Mouse (Mus musculus): ENCODE results near the gene Gm10282. TPM values are rescaled to one million over a fixed set of nuclear protein-coding genes. Genes with fewer than 3 reads are reported as not detected.

The Gm10282 gene
- polyA plus RNA-seq, 1 experiment: 0.41 TPM

- TF ChIP-seq POLR2A (IDR thresholded peaks at IDR 0.05; ENCODE audit: low read depth, low read length) (no peak), CTCF (IDR thresholded peaks at IDR 0.05; ENCODE audit: extremely low read depth, insufficient read length, insufficient replicate concordance, low read depth, low read length) (no peak)
- 64% methylated on average over 15 of the region's 15 CpGs for WGBS
- peak overlapping the region; percentile 60 for H3K27ac ChIP-seq (ENCODE audit: insufficient read depth, low read depth, low read length)
- H3K4me1 ChIP-seq (ENCODE audit: control insufficient read depth, insufficient read depth, insufficient read length, low read length): peaks cover 2% of the 10 kb centered on the region
- no peaks in the 10 kb centered on the region for H3K27me3 ChIP-seq (ENCODE audit: control insufficient read depth, insufficient read depth, low read length)
- no peaks in the 10 kb centered on the region for H3K36me3 ChIP-seq (ENCODE audit: control insufficient read depth, insufficient read depth, low read length)
- no peak overlapping the region for H3K4me3 ChIP-seq (ENCODE audit: low read depth, low read length)
Observed at GRCm38 (mm10) chr8:72268356-72268755, 36.7 kb downstream of the Gm10282 start.

- Histone ChIP-seq H3K27me3 (ENCODE audit: control insufficient read depth, insufficient read depth, low read length) (no peaks in the 10 kb centered on the region), H3K4me3 (ENCODE audit: low read depth, low read length) (no peak overlapping the region), H3K27ac (ENCODE audit: insufficient read depth, low read depth, low read length) (no peak overlapping the region), H3K4me1 (ENCODE audit: control insufficient read depth, insufficient read depth, insufficient read length, low read length) (peaks cover 2% of the 10 kb centered on the region), H3K36me3 (ENCODE audit: control insufficient read depth, insufficient read depth, low read length) (no peaks in the 10 kb centered on the region)
- WGBS: 97% methylated on average over 8 of the region's 8 CpGs
- TF ChIP-seq CTCF (IDR thresholded peaks at IDR 0.05; ENCODE audit: extremely low read depth, insufficient read length, insufficient replicate concordance, low read depth, low read length): no peak
- no peak for TF ChIP-seq POLR2A (IDR thresholded peaks at IDR 0.05; ENCODE audit: low read depth, low read length)
Observed at GRCm38 (mm10) chr8:72267106-72267505, 38.0 kb downstream of the Gm10282 start.

- H3K36me3 ChIP-seq (ENCODE audit: control insufficient read depth, insufficient read depth, low read length): no peaks in the 10 kb centered on the region
- H3K4me3 ChIP-seq (ENCODE audit: low read depth, low read length): no peak overlapping the region
- H3K27me3 ChIP-seq (ENCODE audit: control insufficient read depth, insufficient read depth, low read length): no peaks in the 10 kb centered on the region
- H3K4me1 ChIP-seq (ENCODE audit: control insufficient read depth, insufficient read depth, insufficient read length, low read length): peaks cover 2% of the 10 kb centered on the region
- no peak for TF ChIP-seq CTCF (IDR thresholded peaks at IDR 0.05; ENCODE audit: extremely low read depth, insufficient read length, insufficient replicate concordance, low read depth, low read length)
- TF ChIP-seq POLR2A (IDR thresholded peaks at IDR 0.05; ENCODE audit: low read depth, low read length): no peak
- no peak overlapping the region for H3K27ac ChIP-seq (ENCODE audit: insufficient read depth, low read depth, low read length)
Observed at GRCm38 (mm10) chr8:72266671-72267070, 38.4 kb downstream of the Gm10282 start.

GRCm38 (mm10) chr8:72265342-72265741 is 39.7 kb downstream of the Gm10282 start:
- Histone ChIP-seq H3K4me1 (ENCODE audit: control insufficient read depth, insufficient read depth, insufficient read length, low read length) (peaks cover 2% of the 10 kb centered on the region; the same call in 1 of the 2 replicates), H3K27me3 (ENCODE audit: control insufficient read depth, insufficient read depth, low read length) (no peaks in the 10 kb centered on the region), H3K27ac (ENCODE audit: insufficient read depth, low read depth, low read length) (no peak overlapping the region), H3K4me3 (ENCODE audit: low read depth, low read length) (no peak overlapping the region), H3K36me3 (ENCODE audit: control insufficient read depth, insufficient read depth, low read length) (no peaks in the 10 kb centered on the region)
- WGBS: 26% methylated on average over 6 of the region's 7 CpGs
- TF ChIP-seq CTCF (IDR thresholded peaks at IDR 0.05; ENCODE audit: extremely low read depth, insufficient read length, insufficient replicate concordance, low read depth, low read length): no peak
- no peak for TF ChIP-seq POLR2A (IDR thresholded peaks at IDR 0.05; ENCODE audit: low read depth, low read length)

- no peaks in the 10 kb centered on the region for H3K36me3 ChIP-seq (ENCODE audit: control insufficient read depth, insufficient read depth, low read length)
- 55% methylated on average over 7 of the region's 7 CpGs for WGBS
- H3K27me3 ChIP-seq (ENCODE audit: control insufficient read depth, insufficient read depth, low read length): no peaks in the 10 kb centered on the region
- peaks cover 2% of the 10 kb centered on the region; the same call in 1 of the 2 replicates for H3K4me1 ChIP-seq (ENCODE audit: control insufficient read depth, insufficient read depth, insufficient read length, low read length)
- no peak for TF ChIP-seq CTCF (IDR thresholded peaks at IDR 0.05; ENCODE audit: extremely low read depth, insufficient read length, insufficient replicate concordance, low read depth, low read length)
- TF ChIP-seq POLR2A (IDR thresholded peaks at IDR 0.05; ENCODE audit: low read depth, low read length): no peak
- H3K4me3 ChIP-seq (ENCODE audit: low read depth, low read length): no peak overlapping the region
- no peak overlapping the region for H3K27ac ChIP-seq (ENCODE audit: insufficient read depth, low read depth, low read length)
Observed at GRCm38 (mm10) chr8:72263451-72263850, 41.6 kb downstream of the Gm10282 start.

GRCm38 (mm10) chr8:72262756-72263155 is 42.3 kb downstream of the Gm10282 start:
- H3K27ac ChIP-seq (ENCODE audit: insufficient read depth, low read depth, low read length): no peak overlapping the region
- WGBS: 94% methylated on average over 2 of the region's 2 CpGs
- TF ChIP-seq CTCF (IDR thresholded peaks at IDR 0.05; ENCODE audit: extremely low read depth, insufficient read length, insufficient replicate concordance, low read depth, low read length): no peak
- TF ChIP-seq POLR2A (IDR thresholded peaks at IDR 0.05; ENCODE audit: low read depth, low read length): no peak
- no peak overlapping the region for H3K4me3 ChIP-seq (ENCODE audit: low read depth, low read length)
- H3K4me1 ChIP-seq (ENCODE audit: control insufficient read depth, insufficient read depth, insufficient read length, low read length): peaks cover 2% of the 10 kb centered on the region; the same call in 1 of the 2 replicates
- no peaks in the 10 kb centered on the region for H3K36me3 ChIP-seq (ENCODE audit: control insufficient read depth, insufficient read depth, low read length)
- no peaks in the 10 kb centered on the region for H3K27me3 ChIP-seq (ENCODE audit: control insufficient read depth, insufficient read depth, low read length)

- peaks cover 2% of the 10 kb centered on the region; the same call in 1 of the 2 replicates for H3K36me3 ChIP-seq (ENCODE audit: control insufficient read depth, insufficient read depth, low read length)
- no peak for TF ChIP-seq POLR2A (IDR thresholded peaks at IDR 0.05; ENCODE audit: low read depth, low read length)
- peak; percentile 13; the same call in 1 of the 2 replicates for TF ChIP-seq CTCF (IDR thresholded peaks at IDR 0.05; ENCODE audit: extremely low read depth, insufficient read length, insufficient replicate concordance, low read depth, low read length)
- no peak overlapping the region for H3K4me3 ChIP-seq (ENCODE audit: low read depth, low read length)
- WGBS: 66% methylated on average over 5 of the region's 5 CpGs
- peaks cover 2% of the 10 kb centered on the region; the same call in 1 of the 2 replicates for H3K4me1 ChIP-seq (ENCODE audit: control insufficient read depth, insufficient read depth, insufficient read length, low read length)
- no peaks in the 10 kb centered on the region for H3K27me3 ChIP-seq (ENCODE audit: control insufficient read depth, insufficient read depth, low read length)
- no peak overlapping the region for H3K27ac ChIP-seq (ENCODE audit: insufficient read depth, low read depth, low read length)
Observed at GRCm38 (mm10) chr8:72261872-72262271, 43.2 kb downstream of the Gm10282 start.
